Mouse (Mus musculus): Measurements from ENCODE around the gene Kif5c.

The Kif5c gene

DNA sequence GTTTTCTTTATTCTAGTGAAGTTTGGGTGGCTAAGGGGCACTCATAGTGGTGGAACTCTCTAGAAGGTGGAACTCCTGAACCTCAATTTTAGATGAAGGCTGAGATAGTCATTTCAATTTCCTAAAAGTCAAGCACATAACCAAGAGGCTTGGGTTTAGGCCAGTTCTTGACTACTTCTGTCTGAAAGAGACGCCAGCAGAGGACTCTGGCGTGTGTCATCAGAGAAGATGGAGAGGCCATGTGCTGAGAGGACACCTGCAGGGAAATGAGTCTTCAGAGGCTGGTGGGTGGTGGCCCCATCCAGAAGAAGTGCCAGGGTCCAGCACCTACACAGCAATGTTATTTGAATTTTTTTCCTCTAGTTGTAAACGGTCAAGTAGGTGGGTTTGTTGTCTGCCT, 42.8 kb downstream of the Kif5c start:
- DNase-seq (ENCODE audit: extremely low read depth, low read depth) = no peak

DNA sequence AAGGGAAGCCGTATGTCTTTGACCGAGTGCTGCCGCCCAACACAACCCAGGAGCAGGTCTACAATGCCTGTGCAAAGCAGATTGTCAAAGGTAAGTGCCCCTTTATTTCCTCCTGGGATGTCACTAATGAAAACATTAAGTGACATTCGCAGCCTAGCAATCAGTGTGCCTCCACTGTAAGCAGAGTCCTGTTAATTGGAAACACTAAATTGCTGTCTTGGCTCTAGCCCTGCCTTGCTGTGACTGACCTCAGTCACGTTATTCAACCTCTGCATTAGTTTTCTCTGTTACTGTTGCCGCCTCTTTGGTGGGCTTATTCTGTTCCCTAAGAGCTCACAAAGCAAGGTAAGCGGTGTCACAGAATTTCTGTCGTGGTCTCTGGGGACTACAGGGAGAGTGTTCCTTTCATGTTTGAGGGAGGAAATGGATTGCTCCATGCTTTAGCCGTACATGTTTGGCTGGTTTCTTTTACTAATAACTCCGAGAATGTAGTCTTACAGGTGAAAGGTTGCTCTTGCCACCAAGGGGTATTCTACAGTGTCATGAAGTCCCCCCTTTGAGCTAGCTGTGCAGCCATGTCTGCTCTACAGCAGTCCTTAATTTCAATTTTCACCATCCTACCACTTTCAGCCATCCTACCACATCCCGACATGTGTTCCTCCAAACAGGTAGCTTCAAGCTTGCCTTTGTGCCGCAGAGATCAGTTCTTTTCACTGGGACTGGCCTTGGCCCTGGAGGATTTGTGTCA, 52.8 kb downstream of the Kif5c start:
- DNase-seq (ENCODE audit: extremely low read depth, low read depth) = no peak

DNA sequence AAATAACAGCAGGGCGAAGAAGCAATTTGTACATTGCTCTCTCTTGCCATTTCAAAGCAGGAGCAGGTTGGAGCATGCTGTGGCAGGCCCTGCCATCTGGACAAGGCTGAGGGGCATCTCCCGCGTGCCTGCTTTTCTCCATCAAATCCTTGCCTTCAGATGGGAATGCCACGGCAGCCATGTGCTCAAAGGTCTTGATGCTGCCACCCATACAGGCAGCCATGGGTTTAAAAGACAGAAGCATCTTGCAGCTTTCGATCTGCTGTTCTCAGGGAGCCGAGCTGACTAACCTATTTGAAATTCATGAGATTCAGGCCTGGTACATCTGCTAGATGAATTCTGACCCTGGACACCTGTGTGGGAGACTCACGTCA, 53.4 kb downstream of the Kif5c start:
- no peak for DNase-seq (ENCODE audit: extremely low read depth, low read depth)

DNA sequence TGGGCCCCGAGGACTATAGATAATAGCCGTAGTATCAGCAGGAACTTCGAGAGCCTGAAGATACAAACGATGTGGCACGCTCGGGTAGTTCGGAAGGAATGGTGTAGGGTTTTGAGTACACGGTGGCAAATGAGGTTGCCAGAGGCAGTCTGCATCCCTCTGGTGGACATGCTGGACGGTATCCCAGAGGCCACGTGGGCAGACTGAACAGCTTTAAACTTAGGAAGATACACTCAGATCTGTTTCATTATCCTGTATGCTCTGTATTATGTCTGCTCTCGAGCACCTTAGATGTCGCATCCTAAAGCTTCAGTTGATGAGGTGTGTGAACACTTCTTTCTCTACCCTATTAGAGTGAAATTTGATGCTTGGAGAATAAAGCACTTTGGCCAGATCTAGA, 56.9 kb downstream of the Kif5c start:
- no peak for DNase-seq (ENCODE audit: extremely low read depth, low read depth)

DNA sequence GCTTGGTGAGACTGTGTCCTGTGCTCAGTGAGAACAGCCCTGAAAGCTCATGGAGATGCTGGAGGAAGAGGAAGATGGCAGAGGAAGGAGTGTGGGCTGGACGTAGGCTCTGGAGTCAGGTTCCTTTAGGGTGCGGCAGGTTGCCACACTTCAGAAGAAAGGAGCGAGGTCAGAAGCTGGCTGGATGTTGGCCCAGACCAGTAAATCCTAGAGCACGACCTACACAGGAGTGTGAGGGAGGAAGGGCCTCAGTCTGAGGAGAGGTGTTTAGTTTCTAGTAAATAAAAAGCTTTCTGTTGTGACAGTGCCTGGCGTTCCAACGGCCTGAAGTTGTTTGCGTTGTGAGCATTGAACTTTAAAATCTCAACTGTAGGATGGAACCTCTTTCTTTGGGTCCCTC, 59.3 kb downstream of the Kif5c start:
- no peak for DNase-seq (ENCODE audit: extremely low read depth, low read depth)

DNA sequence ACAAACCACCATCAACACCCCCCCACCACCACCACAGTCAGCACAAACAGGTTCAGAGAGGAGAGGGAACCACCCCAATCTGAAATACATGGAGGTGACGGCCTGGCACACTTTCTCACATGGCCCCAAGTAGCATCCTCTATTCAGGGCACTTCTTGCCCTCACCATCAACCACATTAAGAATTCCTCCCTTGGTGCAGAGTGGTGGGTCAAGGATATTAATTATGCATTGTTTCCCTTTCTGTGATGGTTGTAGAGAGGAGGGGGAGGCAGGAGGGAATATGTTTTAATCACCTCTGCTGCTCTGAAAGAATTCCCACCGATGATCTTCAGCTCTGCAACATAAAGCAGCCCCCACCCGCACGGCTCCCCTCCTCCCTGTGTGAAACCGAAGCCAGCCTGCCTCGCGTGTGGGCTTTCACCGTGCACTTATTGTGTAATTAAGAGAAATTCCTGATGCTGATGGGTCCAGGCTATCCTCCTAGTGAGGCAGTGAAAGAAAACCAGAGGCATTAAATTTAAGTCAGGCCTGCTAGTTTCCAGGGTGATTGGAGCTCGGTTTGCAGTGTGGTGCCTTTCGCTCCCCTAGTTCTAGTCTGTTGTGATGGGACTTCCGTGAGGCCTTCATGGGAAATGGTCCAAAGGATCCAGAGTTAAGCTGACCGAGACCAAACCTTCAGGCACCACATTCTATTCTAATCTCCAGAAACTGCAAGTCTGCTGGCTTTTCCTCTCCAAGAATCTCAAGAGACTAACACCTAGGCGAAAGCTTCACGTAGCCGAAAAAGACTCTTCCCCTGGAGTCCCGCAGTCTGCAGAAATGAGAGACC, 60.3 kb downstream of the Kif5c start:
- no peak for DNase-seq (ENCODE audit: extremely low read depth, low read depth)

DNA sequence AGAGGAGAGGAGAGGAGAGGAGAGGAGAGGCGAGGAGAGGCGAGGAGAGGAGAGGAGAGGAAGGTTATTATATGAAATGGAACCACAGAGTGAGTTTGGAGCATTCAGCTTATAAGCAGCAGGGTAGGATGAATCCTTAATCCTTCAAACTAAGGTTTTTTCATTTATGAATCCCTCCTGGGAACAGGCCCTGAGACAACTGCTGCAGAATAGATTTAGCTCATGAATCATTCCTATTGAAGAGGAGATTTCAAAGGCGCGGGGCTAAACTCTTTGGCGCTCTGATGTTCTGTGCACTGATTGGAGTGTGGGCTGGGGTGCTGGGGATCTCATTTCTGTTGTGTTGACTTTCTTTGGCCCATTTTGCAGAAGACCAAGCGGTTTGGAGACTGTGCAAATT, 63.7 kb downstream of the Kif5c start:
- no peak for DNase-seq (ENCODE audit: extremely low read depth, low read depth)

DNA sequence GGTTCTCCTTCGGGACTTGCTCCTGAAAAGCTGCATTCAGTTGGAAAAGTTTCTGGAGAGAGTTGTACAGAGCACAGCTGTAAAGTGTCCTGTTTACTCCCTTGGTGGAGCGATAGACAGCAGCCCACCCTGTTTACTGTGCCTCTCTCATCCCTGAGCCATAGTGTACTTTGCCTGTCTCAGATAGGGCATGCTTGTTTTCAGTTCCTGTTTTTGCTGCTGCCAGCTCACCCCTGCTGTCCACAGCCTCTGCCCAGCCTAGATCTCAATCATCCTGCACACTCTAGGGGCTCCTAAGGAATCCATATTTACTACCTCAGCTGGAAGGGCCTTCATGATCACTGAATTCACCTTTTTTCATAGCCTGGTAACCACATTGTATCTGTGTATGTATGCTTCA, 65.7 kb downstream of the Kif5c start:
- DNase-seq (ENCODE audit: extremely low read depth, low read depth) = no peak

DNA sequence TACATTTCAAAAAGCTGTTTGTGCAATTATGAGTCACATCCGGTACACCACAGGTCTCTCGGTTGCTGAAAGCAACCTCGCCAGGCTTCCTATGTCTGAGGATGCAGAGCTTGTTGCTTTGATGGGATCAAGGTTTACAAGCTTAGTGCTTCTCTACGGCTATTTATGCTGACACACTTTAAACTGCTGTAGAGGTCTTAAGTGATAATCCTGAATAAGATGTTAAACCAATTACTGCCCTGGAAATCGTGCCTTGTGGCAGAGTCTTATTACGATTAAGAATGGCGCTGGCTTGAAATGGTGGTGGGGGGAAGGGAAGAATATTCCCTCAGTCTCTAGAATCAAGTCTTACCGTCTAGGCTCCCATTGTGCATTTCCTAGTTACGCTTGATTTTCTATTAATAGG, 71.3 kb downstream of the Kif5c start:
- DNase-seq (ENCODE audit: extremely low read depth, low read depth) = no peak

DNA sequence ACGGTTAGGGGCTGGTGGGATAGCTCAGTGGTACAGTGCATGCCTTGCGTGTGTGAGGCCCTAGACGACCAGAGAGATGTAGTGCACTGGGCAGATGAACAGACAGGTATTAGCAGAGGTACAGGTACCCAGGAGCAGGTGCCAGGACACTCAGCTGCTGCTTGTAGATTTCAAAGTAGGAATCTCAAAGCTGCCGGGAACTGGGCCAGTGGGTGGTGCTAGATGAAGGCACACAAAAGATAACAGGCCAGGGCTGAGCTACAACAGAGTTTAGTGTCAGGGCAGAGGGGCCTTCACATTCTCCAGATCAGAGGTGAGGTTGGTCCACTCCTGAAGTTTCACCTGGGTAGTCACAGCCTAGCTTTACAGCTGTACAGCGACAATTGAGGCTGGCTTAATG, 72.3 kb downstream of the Kif5c start:
- no peak for DNase-seq (ENCODE audit: extremely low read depth, low read depth)

DNA sequence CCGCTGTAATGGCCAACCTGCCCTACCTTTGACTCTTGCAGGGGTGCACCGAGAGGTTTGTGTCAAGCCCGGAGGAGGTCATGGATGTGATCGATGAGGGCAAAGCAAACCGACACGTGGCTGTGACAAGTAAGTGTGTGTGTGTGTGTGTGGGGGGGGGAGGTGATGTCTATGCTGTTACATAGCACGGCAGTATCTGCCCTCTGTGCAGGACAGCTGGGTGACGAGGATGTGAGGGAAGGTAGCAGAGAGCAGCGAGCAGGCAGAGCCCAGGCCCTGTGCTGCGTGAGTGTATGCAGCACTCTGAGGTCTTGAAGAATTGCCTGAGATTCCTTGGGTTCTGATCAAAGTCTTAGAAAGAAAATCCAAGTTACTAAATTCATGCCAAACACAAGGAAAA, 75.6 kb downstream of the Kif5c start:
- DNase-seq (ENCODE audit: extremely low read depth, low read depth) = no peak

DNA sequence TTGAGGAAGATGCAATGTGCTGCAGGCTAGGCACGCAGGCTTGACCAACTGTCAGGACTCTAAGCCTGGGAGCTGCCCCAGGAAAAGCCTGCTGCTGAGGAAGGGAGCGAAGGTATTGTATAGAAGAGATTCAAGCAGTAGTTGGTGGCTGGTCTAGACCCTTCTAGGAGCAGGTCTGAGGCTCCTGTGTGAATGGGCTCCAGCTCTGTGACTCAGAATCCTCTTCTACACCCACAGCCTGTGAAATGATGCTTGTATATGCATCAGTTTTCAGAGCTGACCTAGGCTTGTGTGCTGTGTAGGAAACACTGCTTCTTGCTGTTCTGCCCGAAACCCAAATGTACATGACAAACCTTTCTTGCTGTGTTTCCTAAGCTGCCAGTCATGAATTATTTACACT, 76.4 kb downstream of the Kif5c start:
- no peak for DNase-seq (ENCODE audit: extremely low read depth, low read depth)

DNA sequence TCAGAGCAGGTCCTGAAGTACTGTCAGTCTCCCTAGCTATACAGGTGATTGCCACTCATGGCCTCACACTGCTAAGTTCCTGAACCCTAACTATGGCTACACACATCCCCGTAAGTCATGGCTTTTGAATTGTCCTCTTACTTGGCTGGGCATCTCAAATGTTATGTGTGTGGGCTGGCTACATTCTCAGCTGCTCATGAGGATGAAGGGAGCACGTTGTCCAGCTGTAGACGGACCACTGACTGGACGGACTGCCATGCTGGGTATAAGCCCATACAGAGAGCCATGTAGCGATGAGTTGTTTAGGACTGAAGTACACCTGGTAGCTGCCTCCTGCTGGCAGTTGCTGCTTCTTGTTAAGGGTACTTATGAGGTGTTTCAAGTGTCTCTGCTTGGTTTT, 79.8 kb downstream of the Kif5c start:
- no peak for DNase-seq (ENCODE audit: extremely low read depth, low read depth)

DNA sequence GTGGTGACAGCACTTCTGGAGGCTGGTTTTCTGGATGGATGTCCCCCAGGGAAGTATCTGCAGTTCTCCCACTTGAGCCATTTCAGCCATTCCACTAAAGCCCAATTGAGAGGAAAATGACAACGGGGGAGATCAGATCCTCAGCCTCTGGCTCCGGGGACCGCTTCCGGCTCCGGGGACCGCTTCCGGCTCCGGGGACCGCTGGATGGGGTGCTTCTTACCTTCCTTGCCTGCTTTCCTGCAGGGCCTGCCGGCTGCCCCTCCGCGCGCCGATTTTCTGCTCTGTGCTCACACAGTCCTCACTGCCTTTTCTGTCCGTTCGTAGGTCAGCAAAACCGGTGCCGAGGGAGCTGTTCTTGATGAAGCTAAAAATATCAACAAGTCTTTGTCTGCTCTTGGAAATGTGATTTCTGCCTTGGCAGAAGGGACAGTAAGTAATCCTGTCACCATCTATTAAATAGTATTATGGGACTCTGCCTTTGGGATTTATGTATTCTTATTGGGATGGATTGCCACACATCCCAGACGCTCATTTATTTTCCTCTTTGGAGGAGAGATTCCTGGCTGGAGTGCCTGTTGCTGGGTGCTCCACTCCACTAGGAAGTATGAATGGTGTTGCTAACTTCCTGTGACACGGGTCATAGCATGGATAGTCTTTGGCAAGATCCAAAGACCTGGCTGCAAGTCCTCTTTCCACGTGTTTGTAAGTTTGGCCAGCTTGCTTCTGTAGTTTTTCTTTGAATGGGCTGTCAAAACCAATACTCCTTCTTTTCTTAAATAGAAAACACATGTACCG, 81.3 kb downstream of the Kif5c start:
- DNase-seq (ENCODE audit: extremely low read depth, low read depth) = no peak

DNA sequence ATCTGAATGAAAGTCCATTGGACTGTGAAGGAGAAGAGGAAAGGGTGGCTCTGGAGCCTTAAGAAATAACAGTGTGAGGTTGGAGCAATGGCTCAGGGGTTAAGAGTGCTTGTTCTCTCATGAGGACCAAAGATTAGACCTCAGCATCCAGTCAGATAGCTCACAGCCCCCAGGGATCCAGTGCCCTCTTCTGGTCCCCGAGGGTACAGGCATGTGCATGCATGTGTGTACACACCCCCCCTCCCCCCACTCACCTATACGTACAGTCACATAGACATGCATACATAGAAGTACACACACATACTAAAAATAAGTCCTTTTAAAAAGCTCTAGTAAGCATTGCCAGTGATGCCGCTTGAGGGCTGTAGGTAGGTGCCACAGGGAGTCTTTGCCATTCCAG, 91.1 kb downstream of the Kif5c start:
- DNase-seq (ENCODE audit: extremely low read depth, low read depth) = no peak

DNA sequence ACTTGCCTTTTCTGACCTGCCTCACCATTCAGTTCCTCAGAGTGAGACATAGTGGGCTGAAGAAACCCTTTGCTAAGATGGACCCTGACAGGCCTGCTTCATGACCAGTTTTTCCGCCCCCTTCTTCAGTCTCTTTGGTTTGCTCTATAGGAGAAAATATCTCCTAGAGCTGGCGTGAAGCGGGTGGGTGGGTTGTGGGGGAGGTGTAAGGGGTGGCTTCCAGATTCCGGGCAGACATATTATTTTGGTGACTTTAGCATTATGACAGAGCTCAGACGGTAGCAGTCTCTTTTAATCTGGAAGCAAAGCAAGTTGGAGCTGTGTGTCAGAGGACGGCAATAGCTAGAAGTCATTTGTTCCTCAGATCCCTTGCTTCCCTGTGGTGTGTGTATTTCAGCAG, 92.6 kb downstream of the Kif5c start:
- DNase-seq (ENCODE audit: extremely low read depth, low read depth) = no peak

DNA sequence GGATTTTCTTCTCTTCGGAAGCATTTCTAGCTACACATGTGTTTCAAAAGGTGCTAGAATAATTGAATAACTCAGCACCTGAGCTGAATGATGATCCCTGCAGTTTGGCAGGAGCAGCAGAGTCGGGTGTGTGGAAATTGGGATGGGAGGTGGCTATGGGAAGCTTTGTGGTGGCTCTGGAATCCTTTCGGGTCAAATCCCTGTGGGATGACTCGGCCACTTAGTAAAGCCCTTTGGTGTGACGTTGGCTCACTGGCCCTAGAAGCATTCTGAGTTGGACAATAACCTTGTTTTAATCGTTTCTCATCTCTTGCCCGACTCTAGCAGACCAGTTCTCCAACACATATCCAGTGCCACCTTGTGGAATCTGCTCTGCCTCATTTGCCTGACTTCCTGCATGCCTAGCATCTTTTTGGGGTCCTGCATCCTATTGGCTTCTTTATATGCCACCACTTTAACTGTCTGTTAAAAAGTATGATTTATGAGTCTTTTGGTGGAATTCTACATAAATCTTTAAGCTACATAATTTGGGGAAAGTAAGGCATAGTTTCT, 93.3 kb downstream of the Kif5c start:
- no peak for DNase-seq (ENCODE audit: extremely low read depth, low read depth)

DNA sequence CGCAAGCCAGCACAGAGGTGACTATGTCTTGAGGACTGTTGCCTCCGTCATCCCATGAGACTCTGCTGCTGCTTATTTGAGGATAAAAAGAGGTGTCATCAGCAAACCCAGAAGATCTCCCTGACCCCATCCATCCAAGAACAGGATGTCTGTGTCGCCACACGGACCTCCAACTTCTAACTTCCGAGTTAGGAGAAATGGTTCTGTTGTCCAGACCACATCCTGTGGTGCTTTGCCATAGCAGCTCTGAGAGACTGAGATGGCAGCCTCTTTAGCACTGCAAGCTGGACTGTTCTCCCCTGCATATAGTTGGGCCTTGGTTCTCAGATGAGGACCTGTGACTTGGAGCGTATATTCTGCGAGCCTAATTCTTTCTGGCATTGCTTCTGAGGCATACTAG, 97.4 kb downstream of the Kif5c start:
- no peak for DNase-seq (ENCODE audit: extremely low read depth, low read depth)

DNA sequence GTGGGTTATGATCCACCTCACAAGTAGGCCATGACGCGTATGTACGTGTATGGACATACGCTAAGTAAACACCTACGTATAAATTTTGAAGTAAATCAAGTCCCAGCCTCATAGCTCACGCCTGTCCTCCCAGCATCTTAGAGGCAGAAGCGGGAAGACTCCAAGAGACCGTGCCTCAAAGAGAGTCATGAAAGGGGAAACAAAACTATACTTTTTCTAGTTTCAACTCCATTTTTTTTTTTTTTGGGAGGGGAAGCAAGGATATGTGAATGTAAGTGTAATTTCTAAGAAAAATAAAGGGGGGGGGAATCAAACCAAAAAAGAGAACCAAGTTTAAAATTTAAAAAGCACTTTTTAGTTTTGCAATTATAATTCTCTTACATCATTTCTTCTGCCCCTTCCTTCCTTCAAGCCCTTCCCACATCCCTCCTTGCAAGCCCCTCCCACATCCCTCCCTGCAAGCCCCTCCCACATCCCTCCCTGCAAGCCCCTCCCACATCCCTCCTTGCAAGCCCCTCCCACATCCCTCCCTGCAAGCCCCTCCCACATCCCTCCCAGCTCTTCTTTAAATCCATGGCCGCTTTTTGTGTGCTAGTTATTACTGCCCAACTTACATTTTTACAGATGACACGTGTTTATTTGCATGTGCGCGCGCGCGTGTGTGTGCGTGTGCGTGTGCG, 98.5 kb downstream of the Kif5c start:
- DNase-seq (ENCODE audit: extremely low read depth, low read depth) = no peak

DNA sequence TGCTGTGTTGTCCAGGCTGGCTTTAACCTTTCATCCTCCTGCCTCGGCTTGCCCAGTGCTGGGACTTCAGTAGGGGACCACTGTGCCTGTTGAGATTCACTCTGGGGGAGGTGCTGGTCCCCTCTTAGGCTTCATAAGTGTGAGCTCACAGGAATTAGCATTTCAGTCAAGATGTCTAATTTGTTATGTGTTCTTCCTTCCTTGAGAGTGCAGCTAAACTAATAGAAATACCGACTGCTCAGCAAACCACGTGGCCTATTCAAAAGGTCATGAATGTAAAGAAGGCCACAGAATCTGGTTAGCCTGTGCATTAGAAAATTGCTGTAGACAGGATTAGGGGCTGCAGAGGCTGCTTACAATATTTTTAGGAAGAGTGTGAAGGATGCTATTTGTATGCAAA, 99.4 kb downstream of the Kif5c start:
- no peak for DNase-seq (ENCODE audit: extremely low read depth, low read depth)
